Comparison of ENCODE assay signal across 19 mouse cellular contexts in the genomic region with DNA sequence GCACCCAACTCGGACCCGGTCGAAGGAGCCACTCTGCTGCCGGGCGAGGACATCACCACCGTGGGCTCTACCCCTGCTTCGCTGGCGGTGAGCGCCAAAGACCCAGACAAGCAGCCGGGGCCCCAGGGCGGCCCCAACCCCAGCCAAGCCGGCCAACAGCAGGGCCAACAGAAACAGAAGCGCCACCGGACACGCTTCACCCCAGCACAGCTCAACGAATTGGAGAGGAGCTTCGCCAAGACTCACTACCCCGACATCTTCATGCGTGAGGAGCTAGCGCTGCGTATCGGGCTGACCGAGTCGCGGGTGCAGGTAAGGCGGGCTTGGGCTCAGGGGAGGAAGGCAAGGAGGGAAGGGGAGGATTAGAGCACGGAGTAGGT. TPM values are rescaled to one million over a fixed set of nuclear protein-coding genes. Genes with fewer than 3 reads are reported as not detected.
DNase-seq lines count a peak whose midpoint lies in the region; ATAC-seq and TF ChIP-seq lines count a peak whose summit lies in the region.
"Had no signal": no experiment of that assay in that cellular context is flagged by ENCODE, and none has a peak within 500 bp of the region (broad histone marks: within the 10 kb centered on the region; RNA-seq: fewer than 3 reads in every experiment).

No protein-coding gene starts in this region.

- ATAC-seq in midbrain, postnatal 0 days (ENCODE audit: low FRiP score) = no peak
- peak; percentile 16; the same call in 1 of the 2 replicates for ATAC-seq in forebrain, embryonic 16.5 days
- no peak for ATAC-seq in limb, embryonic 11.5 days (ENCODE audit: insufficient number of reproducible peaks, low FRiP score, low TSS enrichment, low read depth)
- ATAC-seq in neural tube, embryonic 13.5 days (ENCODE audit: low read depth) = no peak

- H3K4me2 ChIP-seq in midbrain, postnatal 0 days (ENCODE audit: low read depth, low read length, poor library complexity, severe bottlenecking) = no peak overlapping the region
- no peak overlapping the region for H3K4me2 ChIP-seq in forebrain, embryonic 16.5 days (ENCODE audit: low read length)
- H3K4me2 ChIP-seq in limb, embryonic 11.5 days (ENCODE audit: low read depth, severe bottlenecking) = no peak overlapping the region
- H3K4me2 ChIP-seq in neural tube, embryonic 13.5 days = no peak overlapping the region

- intact Hi-C loops in heart, postnatal 10 days (cut with DNase I) = no loop called here
- intact Hi-C loops in left cerebral cortex, adult 2 months (cut with DNase I) = no loop called here

- H3K9ac ChIP-seq in midbrain, postnatal 0 days (replicated peaks; ENCODE audit: low read length, poor library complexity, severe bottlenecking) = no peak overlapping the region
- no peak overlapping the region for H3K9ac ChIP-seq in forebrain, embryonic 16.5 days (replicated peaks; ENCODE audit: low read depth, low read length)
- H3K9ac ChIP-seq in limb, embryonic 11.5 days (ENCODE audit: low read length) = no peak overlapping the region
- peak overlapping the region; percentile 48 for H3K9ac ChIP-seq in neural tube, embryonic 13.5 days

- H3K27ac ChIP-seq in midbrain, embryonic 10.5 days (replicated peaks) = no peak overlapping the region
- H3K27ac ChIP-seq in midbrain, postnatal 0 days (ENCODE audit: low read depth, low read length) = no peak overlapping the region
- no peak overlapping the region for H3K27ac ChIP-seq in forebrain, embryonic 16.5 days (ENCODE audit: low read length)
- no peak overlapping the region for H3K27ac ChIP-seq in limb, embryonic 11.5 days (replicated peaks; ENCODE audit: low read depth, low read length)
- H3K27ac ChIP-seq in neural tube, embryonic 13.5 days (replicated peaks) = peak overlapping the region; percentile 67
- no peak overlapping the region for H3K27ac ChIP-seq in left cerebral cortex, adult 2 months
- H3K27ac ChIP-seq: heart, adult 2 months; layer of hippocampus, adult 2 months had no signal

- no peak for TF ChIP-seq CTCF in midbrain, postnatal 0 days (IDR thresholded peaks at IDR 0.05)
- TF ChIP-seq CTCF in left cerebral cortex, adult 2 months (IDR thresholded peaks at IDR 0.05) = no peak

- H3K4me1 ChIP-seq in midbrain, embryonic 10.5 days = peaks cover 19% of the 10 kb centered on the region
- no peaks in the 10 kb centered on the region for H3K4me1 ChIP-seq in midbrain, postnatal 0 days (ENCODE audit: insufficient read depth, low read length)
- H3K4me1 ChIP-seq in forebrain, embryonic 16.5 days (replicated peaks; ENCODE audit: control insufficient read depth, insufficient read depth, low read length) = no peaks in the 10 kb centered on the region
- peaks cover 11% of the 10 kb centered on the region for H3K4me1 ChIP-seq in limb, embryonic 11.5 days (ENCODE audit: control insufficient read depth, insufficient read depth, low read length)
- H3K4me1 ChIP-seq in neural tube, embryonic 13.5 days (replicated peaks) = 0 out of 2 replicates have a peak, but pooled peaks cover 11% of the 10 kb centered on the region

- no peak overlapping the region for H3K4me3 ChIP-seq in midbrain, embryonic 10.5 days
- no peak overlapping the region; the same call in 1 of the 2 replicates for H3K4me3 ChIP-seq in midbrain, postnatal 0 days (ENCODE audit: low read depth, low read length)
- H3K4me3 ChIP-seq in forebrain, embryonic 16.5 days (replicated peaks; ENCODE audit: low read length) = no peak overlapping the region
- no peak overlapping the region for H3K4me3 ChIP-seq in limb, embryonic 11.5 days (ENCODE audit: low read depth, low read length)
- H3K4me3 ChIP-seq in neural tube, embryonic 13.5 days = peak overlapping the region; percentile 28
- no peak overlapping the region for H3K4me3 ChIP-seq in left cerebral cortex, adult 2 months
- H3K4me3 ChIP-seq: heart, adult 2 months; layer of hippocampus, adult 2 months; myocyte had no signal

- no peaks in the 10 kb centered on the region for H3K9me3 ChIP-seq in midbrain, embryonic 10.5 days (replicated peaks)
- no peaks in the 10 kb centered on the region for H3K9me3 ChIP-seq in midbrain, postnatal 0 days (ENCODE audit: low read length)
- no peaks in the 10 kb centered on the region for H3K9me3 ChIP-seq in forebrain, embryonic 16.5 days (ENCODE audit: control insufficient read depth, low read length)
- H3K9me3 ChIP-seq in limb, embryonic 11.5 days (ENCODE audit: control insufficient read depth, low read length) = no peaks in the 10 kb centered on the region
- no peaks in the 10 kb centered on the region for H3K9me3 ChIP-seq in neural tube, embryonic 13.5 days

- DNase-seq in midbrain, embryonic 10.5 days (ENCODE audit: low spot score) = peak; percentile 44
- DNase-seq in midbrain, postnatal 0 days (ENCODE audit: low spot score) = no peak
- DNase-seq in limb, embryonic 11.5 days (ENCODE audit: low spot score) = peak; percentile 50
- DNase-seq in heart, postnatal 10 days = no peak
- no peak for DNase-seq in left cerebral cortex, adult 2 months (ENCODE audit: extremely low spot score in 1 of 2, low spot score in 2 of 2)
- no peak for DNase-seq in layer of hippocampus, postnatal 14 days (ENCODE audit: low spot score in 2 of 2)
- DNase-seq: B cell, adult 2 months; heart, adult 2 months; heart, postnatal 36 days; kidney, adult 8-10 months; lung, postnatal 4 days; thymus, postnatal 4 days had no signal

- H3K36me3 ChIP-seq in midbrain, embryonic 10.5 days = no peaks in the 10 kb centered on the region
- H3K36me3 ChIP-seq in midbrain, postnatal 0 days (ENCODE audit: insufficient read depth, low read length) = no peaks in the 10 kb centered on the region
- no peaks in the 10 kb centered on the region for H3K36me3 ChIP-seq in forebrain, embryonic 16.5 days (ENCODE audit: control insufficient read depth, insufficient read depth)
- no peaks in the 10 kb centered on the region for H3K36me3 ChIP-seq in limb, embryonic 11.5 days (ENCODE audit: control insufficient read depth, insufficient read depth, low read length)
- no peaks in the 10 kb centered on the region for H3K36me3 ChIP-seq in neural tube, embryonic 13.5 days

- WGBS in midbrain, embryonic 10.5 days = under 1% methylated on average over 27 of the region's 27 CpGs
- WGBS in midbrain, postnatal 0 days = 1% methylated on average over 27 of the region's 27 CpGs
- WGBS in forebrain, embryonic 16.5 days = 0% methylated on average over 27 of the region's 27 CpGs
- WGBS in limb, embryonic 11.5 days = under 1% methylated on average over 27 of the region's 27 CpGs
- WGBS in neural tube, embryonic 13.5 days = under 1% methylated on average over 27 of the region's 27 CpGs

- H3K27me3 ChIP-seq in midbrain, embryonic 10.5 days (ENCODE audit: low read depth, poor library complexity, severe bottlenecking) = peaks cover 100% of the 10 kb centered on the region
- peaks cover 62% of the 10 kb centered on the region for H3K27me3 ChIP-seq in midbrain, postnatal 0 days (ENCODE audit: insufficient read depth, low read length)
- H3K27me3 ChIP-seq in forebrain, embryonic 16.5 days (replicated peaks; ENCODE audit: control insufficient read depth, insufficient read depth, low read length) = peaks cover 52% of the 10 kb centered on the region
- H3K27me3 ChIP-seq in limb, embryonic 11.5 days (ENCODE audit: control insufficient read depth, insufficient read depth, low read length) = peaks cover 81% of the 10 kb centered on the region
- H3K27me3 ChIP-seq in neural tube, embryonic 13.5 days = peaks cover 88% of the 10 kb centered on the region

RNA-seq across cellular contexts. Expression of a gene that starts 1.8 kb away (rescaled TPM):
- 0.77 and 1.5 TPM in 2 replicates for polyA plus RNA-seq in midbrain, embryonic 10.5 days (2016; fragmentation: Nextera tagmentation; extraction: Ambion mirVana)
- 3.3 and 5.0 TPM in 2 replicates for total RNA-seq in midbrain, postnatal 0 days (2014; rRNA removed)
- 2.4 and 4.5 TPM in 2 replicates for polyA plus RNA-seq in midbrain, postnatal 0 days (2015; fragmentation: Nextera tagmentation; extraction: Ambion mirVana)
- polyA plus RNA-seq in forebrain, embryonic 16.5 days (2015; fragmentation: Nextera tagmentation; extraction: Ambion mirVana) = 0.61 and 2.6 TPM in 2 replicates
- polyA plus RNA-seq in limb, embryonic 11.5 days (2014; fragmentation: Nextera tagmentation; extraction: Ambion mirVana) = not detected in 2 replicates
- polyA plus RNA-seq in neural tube, embryonic 13.5 days (2015; fragmentation: Nextera tagmentation; extraction: Ambion mirVana) = 9.5 and 10.7 TPM in 2 replicates
- not detected for total RNA-seq in heart, postnatal 10 days (2021)
- under 1 TPM in 1 of 2 experiments, not detected in 1; 0.65 TPM for total RNA-seq in left cerebral cortex, adult 2 months (2021)
- total RNA-seq in layer of hippocampus, postnatal 14 days (2021) = not detected
- total RNA-seq: heart, adult 2 months; heart, postnatal 36 days; layer of hippocampus, adult 2 months had no signal
- polyA plus RNA-seq: embryonic facial prominence, embryonic 14.5 days; heart, adult 2 months; liver, embryonic 16.5 days; myocyte; stomach, embryonic 14.5 days had no signal

Comparison
In these comparisons a context has a peak if more than half of its experiments do, and no peak if none do; other contexts are left out.
1. DNase-seq: peak in midbrain, embryonic 10.5 days (single experiment) and limb, embryonic 11.5 days (single experiment); none in midbrain, postnatal 0 days (single experiment), heart, postnatal 10 days (0 of 2), left cerebral cortex, adult 2 months (0 of 2) and layer of hippocampus, postnatal 14 days (0 of 2).